Mouse (Mus musculus) myocyte (in vitro differentiated cells): ENCODE data around the gene Pdk2.

ENCODE experiments used
- POLR2A ChIP-seq: IDR thresholded peaks from one replicate; pipeline ENCODE4 v1.6.1; 2011; ENCODE audit warnings: low read depth, mild to moderate bottlenecking, control low read depth, moderate library complexity; ENCODE audit not compliant: insufficient read length
- TCF12 ChIP-seq: IDR thresholded peaks from one replicate; pipeline ENCODE4 v1.6.1; 2011; ENCODE audit warnings: mild to moderate bottlenecking, control low read depth; ENCODE audit not compliant: poor library complexity, insufficient read depth, severe bottlenecking

DNA sequence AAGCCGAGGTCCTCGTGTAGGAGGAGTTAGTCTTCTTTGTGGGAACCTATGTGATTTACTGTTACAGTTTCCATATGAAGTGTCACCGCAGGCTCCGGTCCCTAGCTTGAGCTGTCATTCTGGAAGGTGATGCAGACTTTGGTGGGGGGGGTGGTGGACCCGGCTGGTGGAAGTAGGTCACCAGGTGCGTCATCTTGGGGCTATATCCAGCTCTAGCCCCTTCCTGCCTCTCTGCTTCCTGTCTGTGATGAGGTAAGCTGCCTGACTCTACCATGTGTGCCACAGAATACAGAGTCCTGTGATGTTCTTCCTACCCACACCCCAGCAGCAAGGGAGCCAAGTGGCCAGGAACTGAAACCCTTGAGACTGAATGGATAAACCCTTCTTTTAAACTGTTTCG lies 41.7 kb upstream of the Pdk2 start:
- no peak for TF ChIP-seq POLR2A
- no peak for TF ChIP-seq TCF12
